Mouse (Mus musculus) CH12.LX (cell line): ENCODE results near the gene Ctnna3.
A peak's percentile ranks its signal among the peaks of the same experiment; 100 is the strongest.

ENCODE experiments used
- CHD1 ChIP-seq: IDR thresholded peaks from 2 replicates; pipeline ENCODE4 v1.6.1; 2012; ENCODE audit warnings: low read depth, low read length, improper control_type of control experiment, inconsistent platforms
- CHD2 ChIP-seq: IDR thresholded peaks from 2 replicates; pipeline ENCODE4 v1.6.1; 2011; ENCODE audit warnings: low read length, improper control_type of control experiment
- CTCF ChIP-seq, 2 experiments: IDR thresholded peaks in 1 of 2; conservative IDR thresholded peaks in 1 of 2; 2 replicates each; pipeline ENCODE4 v1.5.1; 2011 to 2012; ENCODE audit warnings: low read depth in 2 of 2, low read length in 2 of 2, improper control_type of control experiment in 1 of 2, inconsistent platforms in 1 of 2, mild to moderate bottlenecking in 1 of 2, moderate library complexity in 1 of 2
- E2F4 ChIP-seq: IDR thresholded peaks from 2 replicates; pipeline ENCODE4 v1.6.1; 2011; ENCODE audit warnings: low read depth, low read length, improper control_type of control experiment; ENCODE audit not compliant: insufficient replicate concordance
- EP300 ChIP-seq: IDR thresholded peaks from 2 replicates; pipeline ENCODE4 v1.6.1; 2011; ENCODE audit warnings: low read length, improper control_type of control experiment
- GABPA ChIP-seq: IDR thresholded peaks from 2 replicates; pipeline ENCODE4 v1.6.1; 2012; ENCODE audit warnings: low read depth, low read length, improper control_type of control experiment, inconsistent platforms; ENCODE audit not compliant: insufficient replicate concordance
- MAFK ChIP-seq: IDR thresholded peaks from 2 replicates; pipeline ENCODE4 v1.6.1; 2011; ENCODE audit warnings: low read length, improper control_type of control experiment; ENCODE audit not compliant: insufficient replicate concordance
- MAX ChIP-seq: IDR thresholded peaks from 2 replicates; pipeline ENCODE4 v1.6.1; 2011; ENCODE audit warnings: low read length, improper control_type of control experiment
- MEF2A ChIP-seq: IDR thresholded peaks from 2 replicates; pipeline ENCODE4 v1.6.1; 2014; ENCODE audit warnings: low read depth, mild to moderate bottlenecking, inconsistent platforms, low read length, improper control_type of control experiment, borderline replicate concordance
- NRF1 ChIP-seq: IDR thresholded peaks from 2 replicates; pipeline ENCODE4 v1.6.1; 2014; ENCODE audit warnings: low read depth, mild to moderate bottlenecking, inconsistent platforms, low read length, improper control_type of control experiment, moderate library complexity
- POLR2A ChIP-seq: IDR thresholded peaks from 2 replicates; pipeline ENCODE4 v1.6.1; 2011; ENCODE audit warnings: low read depth, mild to moderate bottlenecking, improper control_type of control experiment, low read length
- POLR2AphosphoS2 ChIP-seq: IDR thresholded peaks from 2 replicates; pipeline ENCODE4 v1.6.1; 2011; ENCODE audit warnings: low read depth, low read length, improper control_type of control experiment
- SIN3A ChIP-seq: IDR thresholded peaks from 2 replicates; pipeline ENCODE4 v1.6.1; 2012; ENCODE audit warnings: low read length, improper control_type of control experiment, inconsistent platforms
- USF1 ChIP-seq: IDR thresholded peaks from 2 replicates; pipeline ENCODE4 v1.6.1; 2014; ENCODE audit warnings: low read depth, mild to moderate bottlenecking, inconsistent platforms, low read length, improper control_type of control experiment

DNA sequence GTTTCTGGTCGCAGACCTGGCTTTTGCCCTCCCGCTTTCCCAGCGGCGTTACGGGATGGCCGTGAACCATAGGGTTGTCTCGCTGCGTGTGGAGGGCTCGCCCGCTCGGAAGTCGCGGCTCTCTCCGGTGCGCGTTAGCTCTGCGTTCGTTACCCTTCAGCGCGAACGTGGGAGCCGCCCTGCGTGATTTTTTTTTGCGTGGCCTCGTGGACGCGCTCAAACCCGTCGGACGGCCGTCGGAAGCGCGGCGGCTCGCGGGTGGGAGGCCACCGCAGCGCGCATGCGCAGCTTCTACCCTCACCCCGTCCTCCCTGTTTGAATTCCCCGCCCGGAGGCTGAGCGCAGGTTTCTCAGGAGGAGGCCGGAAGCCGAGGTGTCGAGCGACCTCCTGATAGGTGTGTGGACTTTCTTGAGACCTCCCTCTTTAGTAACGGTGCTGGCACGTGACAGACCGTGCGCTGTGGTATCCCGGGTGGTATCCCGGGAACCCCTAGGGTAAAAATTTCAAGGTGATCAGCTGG is at the start of gene Ctnna3:
- TF ChIP-seq CTCF (conservative IDR thresholded peaks at IDR 0.05 in 1 of 2, IDR thresholded peaks at IDR 0.05 in 1 of 2; ENCODE audit: low read depth in 2 of 2, low read length in 2 of 2) (no peak), MAFK (0 out of 2 replicates have a peak, but pooled peaks have one; percentile 5), POLR2AphosphoS2 (peak; percentile 51; the same call in 1 of the 2 replicates), POLR2A (peak; percentile 76), MAX (peak; percentile 96), SIN3A (peak; percentile 76; the same call in 1 of the 2 replicates), EP300 (no peak), NRF1 (peak; percentile 99), CHD2 (peak; percentile 51), USF1 (peak; percentile 87), GABPA (no peak), E2F4 (peak; percentile 96), MEF2A (peak; percentile 36; the same call in 1 of the 2 replicates), CHD1 (0 out of 2 replicates have a peak, but pooled peaks have one; percentile 59)
